Comparison of ENCODE assay signal across 19 mouse cellular contexts in genomic region chr3:104712711-104713110, GRCm38 (mm10).
DNase-seq lines count a peak whose midpoint lies in the region; ATAC-seq and TF ChIP-seq lines count a peak whose summit lies in the region.
"Had no signal": no experiment of that assay in that cellular context is flagged by ENCODE, and none has a peak within 500 bp of the region (broad histone marks: within the 10 kb centered on the region; RNA-seq: fewer than 3 reads in every experiment).

No protein-coding gene starts in this region.

- TF ChIP-seq CTCF in forebrain, postnatal 0 days (IDR thresholded peaks at IDR 0.05; ENCODE audit: low read depth) = no peak

- H3K27me3 ChIP-seq in forebrain, embryonic 11.5 days (ENCODE audit: control insufficient read depth, insufficient read depth, low read length) = no peaks in the 10 kb centered on the region
- H3K27me3 ChIP-seq in forebrain, postnatal 0 days (ENCODE audit: insufficient read depth, low read length) = no peaks in the 10 kb centered on the region
- H3K27me3 ChIP-seq in midbrain, embryonic 11.5 days (ENCODE audit: control insufficient read depth, insufficient read depth, low read length) = no peaks in the 10 kb centered on the region
- H3K27me3 ChIP-seq in midbrain, embryonic 14.5 days (ENCODE audit: control insufficient read depth, insufficient read depth, low read length) = no peaks in the 10 kb centered on the region
- H3K27me3 ChIP-seq in heart, embryonic 15.5 days = no peaks in the 10 kb centered on the region

- no peaks in the 10 kb centered on the region for H3K36me3 ChIP-seq in forebrain, embryonic 11.5 days (ENCODE audit: control insufficient read depth, insufficient read depth, low read length)
- no peaks in the 10 kb centered on the region for H3K36me3 ChIP-seq in forebrain, postnatal 0 days (ENCODE audit: insufficient read depth)
- H3K36me3 ChIP-seq in midbrain, embryonic 11.5 days (ENCODE audit: control insufficient read depth, insufficient read depth, low read length) = no peaks in the 10 kb centered on the region
- H3K36me3 ChIP-seq in midbrain, embryonic 14.5 days (ENCODE audit: control insufficient read depth, insufficient read depth, low read length) = no peaks in the 10 kb centered on the region
- H3K36me3 ChIP-seq in heart, embryonic 15.5 days = no peaks in the 10 kb centered on the region
- H3K36me3 ChIP-seq: forebrain, embryonic 10.5 days; midbrain, embryonic 12.5 days had no signal

- no peak overlapping the region for H3K4me2 ChIP-seq in forebrain, embryonic 11.5 days (ENCODE audit: low read depth, low read length, severe bottlenecking)
- no peak overlapping the region for H3K4me2 ChIP-seq in forebrain, postnatal 0 days (ENCODE audit: low read depth)
- H3K4me2 ChIP-seq in midbrain, embryonic 11.5 days = no peak overlapping the region
- H3K4me2 ChIP-seq in midbrain, embryonic 14.5 days (ENCODE audit: low read length) = no peak overlapping the region
- no peak overlapping the region for H3K4me2 ChIP-seq in heart, embryonic 15.5 days
- H3K4me2 ChIP-seq: midbrain, embryonic 12.5 days had no signal

- 75% methylated on average over 3 of the region's 3 CpGs for WGBS in forebrain, embryonic 11.5 days
- WGBS in forebrain, postnatal 0 days = 84% methylated on average over 3 of the region's 3 CpGs
- 77% methylated on average over 3 of the region's 3 CpGs for WGBS in midbrain, embryonic 11.5 days
- WGBS in midbrain, embryonic 14.5 days = 88% methylated on average over 3 of the region's 3 CpGs
- 25% methylated on average over 3 of the region's 3 CpGs for WGBS in heart, embryonic 15.5 days

- no peak overlapping the region for H3K4me3 ChIP-seq in forebrain, embryonic 11.5 days (ENCODE audit: low read depth, low read length)
- no peak overlapping the region for H3K4me3 ChIP-seq in forebrain, postnatal 0 days (ENCODE audit: low read depth, low read length)
- H3K4me3 ChIP-seq in midbrain, embryonic 11.5 days (ENCODE audit: low read depth, low read length) = no peak overlapping the region
- no peak overlapping the region for H3K4me3 ChIP-seq in midbrain, embryonic 14.5 days (replicated peaks; ENCODE audit: low read depth, low read length)
- no peak overlapping the region for H3K4me3 ChIP-seq in heart, embryonic 15.5 days
- H3K4me3 ChIP-seq: forebrain, embryonic 10.5 days; midbrain, embryonic 12.5 days had no signal

- H3K9me3 ChIP-seq in forebrain, embryonic 11.5 days (ENCODE audit: control insufficient read depth, low read length) = no peaks in the 10 kb centered on the region
- H3K9me3 ChIP-seq in forebrain, postnatal 0 days (ENCODE audit: low read length) = no peaks in the 10 kb centered on the region
- no peaks in the 10 kb centered on the region for H3K9me3 ChIP-seq in midbrain, embryonic 11.5 days (ENCODE audit: control insufficient read depth, low read length)
- H3K9me3 ChIP-seq in midbrain, embryonic 14.5 days (ENCODE audit: control insufficient read depth, low read length) = no peaks in the 10 kb centered on the region
- H3K9me3 ChIP-seq in heart, embryonic 15.5 days (replicated peaks) = no peaks in the 10 kb centered on the region
- H3K9me3 ChIP-seq: forebrain, embryonic 10.5 days; midbrain, embryonic 12.5 days had no signal

- DNase-seq in forebrain, embryonic 11.5 days (ENCODE audit: low spot score) = peak; percentile 39
- DNase-seq in forebrain, postnatal 0 days = no peak
- peak; percentile 64 for DNase-seq in midbrain, embryonic 11.5 days (ENCODE audit: low spot score, missing footprints)
- no peak for DNase-seq in midbrain, embryonic 14.5 days
- no peak for DNase-seq in B cell, adult 2 months
- DNase-seq: cerebellum, adult 11-12 months; cerebellum, postnatal 14 days; gastrocnemius, postnatal 36 days; kidney, postnatal 36 days; layer of hippocampus, postnatal 36 days; lung, postnatal 10 days; thymus, adult 18-20 months; thymus, postnatal 36 days had no signal

- 0 out of 2 replicates have a peak, but pooled peaks cover 2% of the 10 kb centered on the region for H3K4me1 ChIP-seq in forebrain, embryonic 11.5 days (replicated peaks; ENCODE audit: control insufficient read depth, insufficient read depth, low read length)
- no peaks in the 10 kb centered on the region; the same call in 1 of the 2 replicates for H3K4me1 ChIP-seq in forebrain, postnatal 0 days (ENCODE audit: insufficient read depth)
- no peaks in the 10 kb centered on the region for H3K4me1 ChIP-seq in midbrain, embryonic 11.5 days (ENCODE audit: control insufficient read depth, insufficient read depth, low read length)
- no peaks in the 10 kb centered on the region for H3K4me1 ChIP-seq in midbrain, embryonic 14.5 days (ENCODE audit: control insufficient read depth, insufficient read depth, low read length)
- peaks cover 22% of the 10 kb centered on the region for H3K4me1 ChIP-seq in heart, embryonic 15.5 days (replicated peaks)

- no peak overlapping the region for H3K9ac ChIP-seq in forebrain, embryonic 11.5 days (ENCODE audit: low read length)
- H3K9ac ChIP-seq in forebrain, postnatal 0 days = no peak overlapping the region
- H3K9ac ChIP-seq in midbrain, embryonic 11.5 days (ENCODE audit: low read length) = no peak overlapping the region
- no peak overlapping the region for H3K9ac ChIP-seq in midbrain, embryonic 14.5 days (replicated peaks; ENCODE audit: low read length)
- H3K9ac ChIP-seq in heart, embryonic 15.5 days = no peak overlapping the region
- H3K9ac ChIP-seq: midbrain, embryonic 12.5 days had no signal

- H3K27ac ChIP-seq in forebrain, embryonic 11.5 days (ENCODE audit: low read depth, low read length) = no peak overlapping the region
- no peak overlapping the region for H3K27ac ChIP-seq in forebrain, postnatal 0 days (ENCODE audit: low read depth, low read length)
- no peak overlapping the region for H3K27ac ChIP-seq in midbrain, embryonic 11.5 days (ENCODE audit: low read depth, low read length)
- no peak overlapping the region for H3K27ac ChIP-seq in midbrain, embryonic 14.5 days (replicated peaks; ENCODE audit: low read depth, low read length)
- peak overlapping the region; percentile 59 for H3K27ac ChIP-seq in heart, embryonic 15.5 days
- H3K27ac ChIP-seq: forebrain, embryonic 10.5 days; hindbrain, postnatal 0 days; midbrain, embryonic 12.5 days had no signal

- ATAC-seq in forebrain, embryonic 11.5 days (replicated peaks; ENCODE audit: low FRiP score) = no peak
- no peak for ATAC-seq in forebrain, postnatal 0 days
- no peak for ATAC-seq in midbrain, embryonic 11.5 days (ENCODE audit: low FRiP score)
- ATAC-seq in midbrain, embryonic 14.5 days (ENCODE audit: low FRiP score, low TSS enrichment) = no peak
- ATAC-seq in heart, embryonic 15.5 days (replicated peaks; ENCODE audit: insufficient number of reproducible peaks, insufficient read depth, low FRiP score, low read depth) = peak; percentile 76
- no peak for ATAC-seq in cerebellum, adult (ENCODE audit: insufficient number of reproducible peaks, low FRiP score, low TSS enrichment)
- ATAC-seq: hindbrain, postnatal 0 days; intestine, embryonic 16.5 days had no signal

Comparison
In these comparisons a context has a peak if more than half of its experiments do, and no peak if none do; other contexts are left out.
1. DNase-seq: peak in forebrain, embryonic 11.5 days (single experiment) and midbrain, embryonic 11.5 days (single experiment); none in forebrain, postnatal 0 days (single experiment), midbrain, embryonic 14.5 days (single experiment) and B cell, adult 2 months (0 of 2).